Mouse (Mus musculus) heart, postnatal 0 days (tissue): Measurements from ENCODE around the gene Fam19a3. TPM values are rescaled to one million over a fixed set of nuclear protein-coding genes. Genes with fewer than 3 reads are reported as not detected.

Experiments used
- ATAC-seq: fragments of 200-750 bp; cut with Nextera tagmentation; 2 replicates; pipeline ENCODE4 v1.8.0; 2017; ENCODE audit warnings: low read depth, moderate number of reproducible peaks, moderate library complexity; ENCODE audit not compliant: insufficient read depth
- DNase-seq: peaks from one replicate; pipeline ENCODE4 v3.0.0-alpha.2; 2016; ENCODE audit warnings: low spot score
- H3K27ac ChIP-seq: fragments of 300-500 bp; sonication (generic); 2 replicates; pipeline ENCODE4 v1.5.1; 2014; ENCODE audit warnings: low read depth, mild to moderate bottlenecking
- H3K27me3 ChIP-seq: fragments of 300-500 bp; sonication (generic); 2 replicates; pipeline ENCODE4 v1.6.1; 2014; ENCODE audit warnings: low read length, mixed read lengths; ENCODE audit not compliant: control insufficient read depth, insufficient read depth
- H3K36me3 ChIP-seq: fragments of 300-500 bp; sonication (generic); replicated peaks from 2 replicates; pipeline ENCODE4 v1.6.1; 2014; ENCODE audit warnings: low read length, mixed read lengths; ENCODE audit not compliant: control insufficient read depth, insufficient read depth
- H3K4me1 ChIP-seq: fragments of 300-500 bp; sonication (generic); 2 replicates; pipeline ENCODE4 v1.6.1; 2014; ENCODE audit warnings: antibody characterized with exemption; ENCODE audit not compliant: control insufficient read depth, insufficient read depth
- H3K4me2 ChIP-seq: fragments of 300-500 bp; sonication (generic); 2 replicates; pipeline ENCODE4 v1.6.1; 2014; ENCODE audit warnings: low read depth, mild to moderate bottlenecking, low read length, moderate library complexity
- H3K4me3 ChIP-seq: fragments of 300-500 bp; sonication (generic); 2 replicates; pipeline ENCODE4 v1.5.1; 2014; ENCODE audit warnings: low read depth, low read length
- H3K9ac ChIP-seq: fragments of 300-500 bp; sonication (generic); replicated peaks from 2 replicates; pipeline ENCODE4 v1.6.1; 2014; ENCODE audit warnings: low read depth, low read length, mixed read lengths
- H3K9me3 ChIP-seq: fragments of 300-500 bp; sonication (generic); replicated peaks from 2 replicates; pipeline ENCODE4 v1.6.1; 2016; ENCODE audit warnings: low read length; ENCODE audit not compliant: control insufficient read depth
- CTCF ChIP-seq: IDR thresholded peaks from 2 replicates; pipeline ENCODE4 v1.5.1; 2016; ENCODE audit warnings: antibody characterized with exemption, control low read depth, low read depth
- EP300 ChIP-seq: IDR thresholded peaks from 2 replicates; pipeline ENCODE4 v1.6.1; 2016; ENCODE audit warnings: antibody characterized with exemption, low read depth
- WGBS: fragments of 180-500 bp; shearing (Covaris S2); extraction: QIAGEN DNeasy Blood & Tissue Kit; methylation state at CpG from one replicate; pipeline ENCODE4 v1.1.7; 2014; 5-methylcytosine and 5-hydroxymethylcytosine counted together
- polyA plus RNA-seq: library from polyadenylated mRNA; unstranded; fragments of >200 nt; fragmentation: Nextera tagmentation; extraction: Ambion mirVana; gene quantifications from 2 replicates; pipeline ENCODE4 v1.2.1, GENCODE M21; 2015
- total RNA-seq: library from RNA; depleted of rRNA; stranded (reverse); fragments of >200 nt; gene quantifications from 2 replicates; pipeline ENCODE4 v1.2.3, GENCODE M21; 2014; ENCODE audit warnings: low replicate concordance

Fam19a3 gene
- total and polyA plus RNA-seq, 2 experiments from 2014 or later, result 1.1 TPM

DNA sequence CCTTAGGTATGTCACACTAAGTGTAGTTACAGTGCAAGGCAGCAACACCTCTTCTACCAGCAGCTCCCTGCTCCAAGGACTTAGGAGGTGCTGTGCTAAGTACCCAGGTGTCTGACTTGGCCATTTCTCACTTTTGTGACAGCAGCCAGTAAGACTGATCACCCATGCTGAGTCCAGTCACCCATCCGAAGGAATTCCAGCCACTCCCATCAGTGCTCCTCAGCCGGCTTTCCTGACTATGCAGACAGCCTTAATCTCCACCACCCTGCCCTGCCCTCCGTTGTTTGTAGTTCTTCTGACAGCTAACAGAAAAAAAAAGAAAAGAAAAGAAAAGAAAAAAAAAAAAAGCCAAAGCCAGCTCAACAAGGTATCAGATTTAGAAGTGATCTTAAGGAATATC, 30.1 kb upstream of the Fam19a3 start:
- 0 out of 2 replicates have a peak, but pooled peaks cover 9% of the 10 kb centered on the region for H3K36me3 ChIP-seq
- ATAC-seq, result no peak
- 26% methylated on average over 3 of the region's 3 CpGs for WGBS

DNA sequence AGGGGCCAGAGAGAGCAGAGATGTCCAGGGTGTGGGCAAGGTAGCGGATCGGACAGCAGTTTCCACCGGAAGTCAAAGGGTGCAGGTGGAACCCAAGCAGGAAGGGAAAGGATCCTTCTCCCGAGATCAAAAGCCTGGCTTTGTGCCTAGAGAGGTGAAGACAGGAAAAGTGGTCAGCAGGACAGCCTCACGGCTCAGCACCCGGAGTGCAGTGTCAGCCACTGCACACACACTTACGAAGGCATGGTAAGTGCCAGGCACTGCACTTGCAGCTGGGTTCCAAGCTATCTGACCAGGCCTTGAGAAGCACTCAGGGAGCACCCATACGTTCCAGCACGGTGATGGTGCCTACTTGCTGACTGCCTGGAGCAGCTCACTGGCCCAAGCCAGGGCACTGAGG, 23.9 kb upstream of the Fam19a3 start:
- no peak overlapping the region for H3K27ac ChIP-seq

More for the DNA sequence above, 30.1 kb upstream of the Fam19a3 start:
- Histone ChIP-seq H3K4me3 (no peak overlapping the region), H3K9ac (no peak overlapping the region), H3K27me3 (no peaks in the 10 kb centered on the region), H3K9me3 (no peaks in the 10 kb centered on the region), H3K4me1 (0 out of 2 replicates have a peak, but pooled peaks cover 11% of the 10 kb centered on the region), H3K4me2 (no peak overlapping the region), H3K27ac (no peak overlapping the region)
- TF ChIP-seq EP300, result no peak
- TF ChIP-seq CTCF, result no peak
- DNase-seq, result no peak

DNA sequence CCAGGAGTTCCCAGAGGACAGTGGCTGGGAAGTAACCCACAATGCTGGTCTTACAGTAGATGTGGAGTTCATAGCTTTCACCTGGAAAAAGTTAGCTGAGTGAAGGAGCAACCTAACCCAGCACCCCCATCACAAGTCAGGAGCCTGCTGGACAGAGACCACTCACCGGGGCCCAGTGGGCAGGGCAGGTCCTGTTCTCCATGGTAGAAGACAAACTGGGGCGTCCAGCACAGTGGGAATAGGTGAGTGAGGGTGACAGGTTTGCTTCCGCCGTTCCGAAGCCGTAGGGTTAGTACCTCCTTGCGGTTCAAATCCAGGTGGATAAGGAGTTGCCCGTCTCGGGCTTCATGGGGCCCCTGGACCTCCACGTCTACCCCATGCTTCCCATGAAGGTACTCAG, 22.7 kb upstream of the Fam19a3 start:
- H3K4me3 ChIP-seq, result no peak overlapping the region
- H3K4me1 ChIP-seq, result peaks cover 7% of the 10 kb centered on the region
- WGBS, result 92% methylated on average over 10 of the region's 10 CpGs
- H3K36me3 ChIP-seq, result peaks cover 67% of the 10 kb centered on the region
- no peak for ATAC-seq
- H3K27me3 ChIP-seq, result no peaks in the 10 kb centered on the region
- no peak overlapping the region for H3K4me2 ChIP-seq
- no peaks in the 10 kb centered on the region for H3K9me3 ChIP-seq
- no peak overlapping the region for H3K27ac ChIP-seq
- H3K9ac ChIP-seq, result no peak overlapping the region
- no peak for TF ChIP-seq EP300
- no peak for TF ChIP-seq CTCF
- DNase-seq, result no peak

More for the DNA sequence above, 23.9 kb upstream of the Fam19a3 start:
- peak; percentile 82; the same call in 1 of the 2 replicates for ATAC-seq
- TF ChIP-seq CTCF (no peak), EP300 (no peak)
- WGBS, result 27% methylated on average over 9 of the region's 9 CpGs
- H3K4me1 ChIP-seq, result peaks cover 7% of the 10 kb centered on the region
- H3K4me2 ChIP-seq, result no peak overlapping the region
- no peak for DNase-seq
- H3K27me3 ChIP-seq, result no peaks in the 10 kb centered on the region
- H3K9ac ChIP-seq, result no peak overlapping the region
- no peaks in the 10 kb centered on the region for H3K9me3 ChIP-seq
- H3K36me3 ChIP-seq, result peaks cover 55% of the 10 kb centered on the region
- H3K4me3 ChIP-seq, result no peak overlapping the region

DNA sequence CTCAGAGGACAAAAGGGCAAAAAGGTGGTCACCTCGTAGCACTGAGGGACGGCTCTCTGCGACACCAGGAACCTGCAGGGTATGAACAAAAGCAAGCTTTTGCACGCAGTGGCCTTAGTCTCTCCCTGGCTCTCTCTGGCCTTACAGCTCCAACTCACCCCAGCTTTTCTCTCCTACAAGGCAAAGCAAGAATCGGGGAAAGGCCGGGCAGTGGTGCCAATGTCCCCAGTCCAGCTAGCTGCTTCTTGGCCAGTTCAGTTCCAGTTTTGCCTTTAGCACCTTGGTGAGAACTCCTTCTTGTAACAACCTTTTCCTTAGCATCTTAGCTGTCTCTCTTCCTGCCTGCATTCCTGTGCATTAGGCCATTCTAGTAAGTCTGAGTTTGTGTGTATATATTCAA, 19.8 kb upstream of the Fam19a3 start:
- no peak for ATAC-seq
- H3K9ac ChIP-seq, result no peak overlapping the region
- H3K9me3 ChIP-seq, result no peaks in the 10 kb centered on the region
- H3K27me3 ChIP-seq, result no peaks in the 10 kb centered on the region
- no peak overlapping the region for H3K4me2 ChIP-seq
- no peak overlapping the region for H3K4me3 ChIP-seq
- TF ChIP-seq EP300 (no peak), CTCF (no peak)
- peaks cover 82% of the 10 kb centered on the region for H3K36me3 ChIP-seq
- no peak overlapping the region for H3K27ac ChIP-seq
- DNase-seq, result no peak
- H3K4me1 ChIP-seq, result peaks cover 7% of the 10 kb centered on the region
- 92% methylated on average over 6 of the region's 6 CpGs for WGBS

DNA sequence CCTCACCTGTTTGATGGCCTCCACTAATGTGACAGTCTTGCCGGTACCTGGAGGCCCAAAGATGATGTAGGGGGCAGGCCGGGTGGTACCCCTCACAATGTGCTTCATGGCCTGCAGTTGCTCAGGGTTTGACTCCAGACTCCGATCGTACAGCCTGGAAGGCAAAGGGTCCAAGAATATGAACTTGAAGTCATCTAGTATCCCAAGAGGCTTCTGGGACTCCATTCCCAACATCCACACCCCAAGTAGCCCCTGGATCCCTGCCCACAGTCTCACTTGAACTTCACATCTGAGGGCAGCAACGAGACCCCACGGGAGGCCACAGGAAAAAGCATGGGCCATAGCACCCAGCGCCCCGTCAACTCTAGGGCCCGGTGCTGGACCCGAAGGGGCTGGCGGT, 19.0 kb upstream of the Fam19a3 start:
- peaks cover 3% of the 10 kb centered on the region for H3K4me1 ChIP-seq
- no peak for TF ChIP-seq EP300
- no peak for TF ChIP-seq CTCF
- ATAC-seq (no peak), DNase-seq (no peak)
- H3K27ac ChIP-seq, result no peak overlapping the region
- H3K27me3 ChIP-seq, result no peaks in the 10 kb centered on the region
- no peak overlapping the region for H3K4me2 ChIP-seq
- H3K9me3 ChIP-seq, result no peaks in the 10 kb centered on the region
- no peak overlapping the region for H3K4me3 ChIP-seq
- H3K36me3 ChIP-seq, result peaks cover 89% of the 10 kb centered on the region
- 91% methylated on average over 11 of the region's 11 CpGs for WGBS
- no peak overlapping the region for H3K9ac ChIP-seq

DNA sequence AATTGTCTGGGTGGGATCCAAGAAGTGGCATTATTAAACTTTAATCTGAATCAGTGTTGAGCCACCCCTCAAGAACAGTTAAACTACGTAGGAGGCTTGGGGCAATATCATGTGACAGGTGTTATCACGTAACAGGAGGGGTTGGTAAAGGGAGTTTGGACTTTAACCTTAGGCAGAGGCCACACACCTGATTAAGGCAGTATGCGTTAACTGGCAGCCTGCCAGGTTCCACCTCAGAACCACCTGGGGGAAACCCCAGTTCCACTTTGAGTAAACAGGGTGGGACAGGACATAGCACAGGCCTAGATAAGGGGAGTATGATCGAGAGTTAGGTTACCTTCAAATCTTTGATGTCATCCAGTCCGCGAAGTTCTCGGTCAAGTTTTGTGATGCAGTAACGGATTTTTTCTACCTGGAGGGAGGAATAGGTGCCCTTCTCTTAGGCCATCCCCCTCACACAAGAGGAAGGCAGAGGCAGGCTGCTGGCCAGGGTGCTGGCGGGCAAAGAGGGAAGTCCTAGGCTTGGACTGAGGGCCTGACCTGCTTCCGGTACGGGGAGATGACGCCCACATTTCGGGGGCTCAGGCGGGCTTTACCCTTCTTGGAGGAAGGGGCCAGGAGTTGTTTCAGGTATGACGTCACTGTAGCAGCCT, 14.9 kb upstream of the Fam19a3 start:
- H3K9me3 ChIP-seq, result no peaks in the 10 kb centered on the region
- TF ChIP-seq CTCF, result no peak
- TF ChIP-seq EP300, result no peak
- DNase-seq, result no peak
- no peak overlapping the region for H3K4me2 ChIP-seq
- ATAC-seq, result no peak
- peaks cover 64% of the 10 kb centered on the region for H3K36me3 ChIP-seq
- H3K27me3 ChIP-seq, result no peaks in the 10 kb centered on the region
- no peak overlapping the region for H3K4me3 ChIP-seq
- no peak overlapping the region for H3K9ac ChIP-seq
- H3K4me1 ChIP-seq, result peaks cover 23% of the 10 kb centered on the region
- no peak overlapping the region for H3K27ac ChIP-seq
- 73% methylated on average over 15 of the region's 15 CpGs for WGBS
